Mouse (Mus musculus) right cerebral cortex, adult 2 months (tissue): Measurements from ENCODE around the gene Dnah7a.
"Not testable (repeated sequence)": the region's sequence is repeated elsewhere in the genome, so short reads cannot be mapped to it uniquely, and the experiment has no call there.

Experiments used
- DNase-seq, 2 experiments: peaks; one replicate each; pipeline ENCODE4 v3.0.0; 2021 to 2022; ENCODE audit warnings: low spot score in 2 of 2

The Dnah7a gene

DNA sequence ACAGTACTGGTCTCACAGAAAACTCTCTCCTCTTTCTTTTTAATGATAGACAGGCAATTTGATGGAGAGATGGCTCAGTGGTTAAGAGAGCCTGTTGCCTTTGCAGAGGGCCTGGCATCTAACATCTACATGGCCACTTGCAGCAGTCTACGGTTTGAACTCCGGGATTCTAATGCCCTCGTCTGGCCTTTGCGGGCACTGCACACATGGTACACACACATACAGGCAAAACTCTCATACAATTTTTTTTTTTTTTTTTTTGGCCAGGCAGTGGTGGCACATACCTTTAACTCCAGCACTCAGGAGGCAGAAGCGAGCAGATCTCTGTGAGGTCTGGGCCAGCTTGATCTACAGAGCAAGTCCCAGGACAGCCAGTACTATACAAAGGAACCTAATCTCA is 2.4 kb downstream of the Dnah7a start:
- DNase-seq, result no peak

DNA sequence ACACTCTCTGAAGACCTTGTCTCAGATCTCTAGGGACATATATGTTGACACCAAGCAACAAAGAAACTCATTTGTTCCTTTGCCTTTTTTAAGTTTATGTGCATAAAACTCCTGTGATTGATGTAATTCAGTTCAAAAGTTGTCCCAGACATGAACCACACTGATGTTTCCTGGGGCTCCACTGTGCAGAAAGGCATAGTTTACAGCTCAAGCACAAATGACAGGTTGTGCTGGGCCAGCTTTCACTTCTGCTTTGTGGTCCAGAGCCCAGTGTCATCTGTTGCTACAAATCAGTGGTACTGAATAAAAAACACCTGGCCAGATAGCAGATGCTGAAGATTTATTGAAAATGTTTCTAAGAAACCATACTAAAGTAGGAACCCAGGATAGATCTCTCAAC is 42.3 kb downstream of the Dnah7a start:
- not testable (repeated sequence) for DNase-seq

DNA sequence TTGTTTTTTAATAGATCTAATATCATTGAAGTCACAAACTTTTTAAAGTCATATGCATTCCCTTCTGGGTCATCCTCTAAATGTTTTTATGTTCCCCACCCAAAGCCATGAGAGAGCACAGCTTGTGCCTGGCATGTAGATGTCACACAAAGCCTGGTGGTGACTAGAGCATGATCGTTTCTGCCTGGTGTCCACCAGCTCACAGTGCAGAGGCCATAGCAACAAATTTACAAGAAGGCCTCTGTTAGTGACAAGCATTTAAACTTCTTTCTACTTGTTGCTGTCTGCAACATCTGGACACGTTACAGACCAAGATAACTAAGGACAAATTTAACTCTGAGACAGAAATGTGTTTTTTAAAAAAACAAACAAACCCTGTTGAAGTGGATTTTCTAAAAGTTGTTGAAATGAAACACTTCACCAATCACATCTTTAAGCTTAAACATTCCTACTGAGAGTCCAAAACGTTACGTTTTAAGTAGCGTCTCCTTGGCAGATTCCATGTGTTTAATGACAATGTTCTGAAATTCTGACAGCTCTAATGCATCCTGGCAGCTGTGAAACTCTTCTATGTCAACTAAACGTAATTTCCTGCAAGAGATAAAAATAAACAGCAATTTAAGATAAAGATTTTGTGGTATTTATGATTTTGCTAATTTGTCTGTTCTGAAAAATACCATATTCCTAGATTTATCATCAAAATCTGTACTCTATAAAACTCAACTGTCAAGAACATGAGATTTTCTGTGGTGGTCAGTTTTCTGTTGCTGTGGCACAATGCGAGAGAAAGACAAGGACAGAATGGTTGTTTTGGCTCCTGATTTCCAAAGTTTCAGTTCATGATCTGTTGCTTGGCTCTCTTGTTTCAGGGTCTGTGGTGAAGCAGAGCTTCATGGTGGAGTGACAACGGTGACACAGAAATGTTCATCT is 66.5 kb downstream of the Dnah7a start:
- no peak for DNase-seq

DNA sequence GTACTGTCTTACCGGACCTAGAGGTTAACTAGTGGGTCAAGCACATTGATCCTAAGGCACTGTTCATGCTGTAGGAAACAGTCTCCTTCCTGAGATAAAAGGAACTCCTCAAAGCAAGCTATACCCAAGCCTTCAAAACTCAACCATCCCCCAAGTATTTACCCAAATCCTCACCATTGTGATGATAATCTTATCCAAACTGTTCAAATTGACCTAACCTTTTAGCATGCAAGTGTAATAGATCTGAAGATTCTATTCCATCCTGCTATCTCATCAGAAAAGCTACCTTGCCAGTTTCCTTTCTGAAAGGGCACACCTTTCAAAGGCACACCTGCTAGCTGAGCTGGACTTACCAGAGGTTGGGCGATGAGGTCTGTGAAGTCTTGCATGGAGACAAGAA is 70.9 kb downstream of the Dnah7a start:
- not testable (repeated sequence) for DNase-seq

DNA sequence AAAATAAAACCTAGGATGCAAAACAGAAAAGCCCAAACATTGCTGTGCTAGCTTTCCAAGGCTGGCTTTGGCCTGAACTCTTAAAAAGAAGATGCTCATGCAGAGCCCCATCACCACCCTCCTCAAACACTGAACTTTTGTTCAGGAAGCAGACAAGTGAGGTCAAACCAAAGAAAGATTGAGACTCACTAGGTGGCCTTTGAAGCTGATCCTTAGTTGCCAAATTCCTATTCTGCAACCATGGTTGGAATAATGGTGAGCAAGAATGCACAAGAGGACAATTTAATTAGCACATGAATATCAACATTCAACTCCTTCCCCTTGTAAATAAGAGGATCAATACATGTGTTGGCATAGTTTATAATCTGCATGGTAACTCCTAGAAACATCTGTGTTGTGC is 74.5 kb downstream of the Dnah7a start:
- not testable (repeated sequence) for DNase-seq

DNA sequence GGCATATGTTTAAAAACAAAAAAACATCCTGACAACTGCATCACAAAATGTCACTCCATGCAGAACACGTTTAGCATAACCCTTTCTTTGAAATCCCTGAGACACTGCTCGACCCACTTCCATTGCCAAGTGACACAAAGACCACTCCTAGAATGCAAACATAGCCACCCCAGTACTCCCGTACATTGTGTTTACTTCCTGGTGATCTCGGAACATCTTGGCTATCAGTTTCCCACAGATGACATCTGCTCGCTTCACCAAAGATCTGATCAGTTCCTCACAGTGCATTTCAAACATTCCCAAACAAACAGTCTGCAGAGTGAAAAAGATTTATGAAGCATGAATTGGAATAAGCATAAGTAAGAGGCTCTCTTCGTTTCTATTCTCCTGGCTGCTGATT is 76.6 kb downstream of the Dnah7a start:
- no peak for DNase-seq

DNA sequence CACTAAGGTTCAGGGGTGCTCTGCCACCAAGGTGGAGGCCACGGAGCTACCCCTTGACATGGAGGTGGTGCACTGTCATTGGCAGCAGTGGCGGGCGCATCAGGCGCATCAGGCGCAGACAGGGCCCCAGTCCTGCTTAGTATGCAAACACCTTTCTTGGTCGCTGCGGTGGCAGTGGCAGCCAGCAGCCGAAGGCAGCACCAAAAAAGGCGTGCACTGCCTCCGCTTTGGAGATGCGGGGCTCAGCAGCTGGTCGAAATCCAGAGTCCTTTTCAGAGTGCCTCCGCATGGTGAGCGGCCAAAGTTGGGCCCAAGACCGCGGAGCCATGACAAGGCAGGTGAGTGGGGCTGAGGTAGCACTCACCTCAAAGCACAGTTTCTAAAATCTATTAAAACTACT is 93.1 kb downstream of the Dnah7a start:
- DNase-seq, result no peak

DNA sequence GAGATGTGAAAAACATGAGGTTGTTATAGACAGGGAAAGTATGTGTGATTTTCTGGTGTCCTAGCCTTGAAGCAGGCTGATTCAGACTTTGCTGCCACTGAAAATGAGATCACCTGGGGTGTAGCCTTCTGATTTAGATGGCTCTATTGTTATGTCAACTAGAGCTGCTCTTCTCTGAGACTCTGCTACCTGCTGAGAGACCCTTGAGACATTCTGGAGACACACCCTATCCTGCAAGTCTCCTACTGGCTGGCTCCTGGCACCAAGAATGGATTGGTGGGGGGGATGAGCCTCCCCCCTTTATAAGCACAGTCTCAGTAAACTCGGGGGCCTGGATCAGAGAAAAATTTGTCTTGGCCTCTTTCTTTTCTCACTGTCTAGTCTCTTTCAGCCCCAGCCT is 125.3 kb downstream of the Dnah7a start:
- DNase-seq, result not testable (repeated sequence)

DNA sequence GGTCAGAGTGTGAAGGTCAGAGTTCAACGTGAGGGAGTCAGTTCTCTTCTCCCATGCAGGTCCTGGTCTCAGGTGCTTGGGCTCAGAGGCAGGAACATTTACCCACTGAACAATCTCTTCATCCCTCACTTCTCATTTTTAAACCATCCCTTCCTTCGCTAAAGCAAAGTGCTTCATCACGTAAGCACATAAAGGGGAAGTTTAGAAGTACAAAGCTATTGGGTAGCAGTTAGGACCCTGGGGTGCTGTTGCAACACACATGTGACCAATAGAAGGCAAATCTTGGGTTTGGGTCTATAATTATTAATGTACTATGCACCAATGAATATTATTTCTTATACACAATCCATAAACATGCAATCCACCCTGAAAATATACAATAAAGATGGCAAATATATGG is 148.7 kb downstream of the Dnah7a start:
- not testable (repeated sequence) for DNase-seq

DNA sequence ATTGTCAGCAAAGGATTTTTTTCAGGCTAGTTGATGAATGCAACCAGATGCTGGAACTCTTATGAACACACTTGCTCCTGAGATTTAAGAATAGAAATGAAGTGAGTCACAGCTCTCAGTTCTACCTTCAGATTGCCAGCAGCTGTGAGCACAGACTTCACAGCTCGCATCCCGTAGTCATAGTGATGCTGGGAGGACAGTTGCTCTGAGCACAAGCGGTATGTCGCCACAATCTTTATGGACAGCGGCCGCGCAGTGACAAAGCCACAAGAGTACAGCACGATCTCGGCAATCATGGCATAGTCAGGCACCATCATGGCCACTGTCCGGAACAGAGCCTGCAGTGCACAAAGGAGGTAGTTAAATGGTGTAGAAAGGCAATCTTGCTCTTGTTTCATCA is 159.6 kb downstream of the Dnah7a start:
- peak; percentile 44 to 58 for DNase-seq

DNA sequence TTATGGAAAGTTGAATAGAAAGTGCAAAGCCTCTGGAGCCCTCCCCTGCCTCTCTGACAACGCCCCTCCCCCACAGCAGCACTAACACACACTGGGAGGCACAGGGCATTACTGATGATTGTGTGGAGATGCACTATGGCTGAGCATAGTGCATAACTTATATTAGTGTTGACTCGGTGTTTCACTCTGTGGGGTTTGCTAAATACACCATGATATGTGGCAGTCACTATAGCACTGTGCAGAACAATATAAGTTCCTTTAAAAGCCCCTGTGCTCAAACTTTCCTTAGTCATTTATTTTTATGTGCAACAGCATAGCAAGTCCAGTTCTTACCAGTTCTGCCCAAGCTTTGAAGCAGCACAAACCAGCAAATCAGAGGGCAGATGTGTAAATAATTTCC is 168.2 kb downstream of the Dnah7a start:
- DNase-seq, result not testable (repeated sequence)

DNA sequence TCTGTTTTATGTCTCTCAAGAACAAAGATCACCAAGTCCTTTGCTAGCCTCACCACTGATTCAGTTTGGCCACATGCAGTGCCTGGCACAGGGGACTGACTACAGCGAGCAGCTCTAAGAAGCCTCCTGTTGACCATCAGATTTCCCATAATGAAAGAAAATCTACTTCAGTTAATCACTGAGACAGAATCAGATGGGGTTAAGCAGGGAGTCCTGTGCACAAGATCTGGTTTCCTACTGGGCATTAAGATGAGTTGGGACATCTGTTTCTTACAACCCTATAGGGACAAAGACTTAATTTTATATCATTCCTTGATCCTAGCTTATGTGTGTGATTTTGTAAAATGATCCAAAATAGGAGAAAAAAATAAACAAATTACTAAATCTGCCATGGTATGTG is 171.8 kb downstream of the Dnah7a start:
- DNase-seq, result not testable (repeated sequence)

DNA sequence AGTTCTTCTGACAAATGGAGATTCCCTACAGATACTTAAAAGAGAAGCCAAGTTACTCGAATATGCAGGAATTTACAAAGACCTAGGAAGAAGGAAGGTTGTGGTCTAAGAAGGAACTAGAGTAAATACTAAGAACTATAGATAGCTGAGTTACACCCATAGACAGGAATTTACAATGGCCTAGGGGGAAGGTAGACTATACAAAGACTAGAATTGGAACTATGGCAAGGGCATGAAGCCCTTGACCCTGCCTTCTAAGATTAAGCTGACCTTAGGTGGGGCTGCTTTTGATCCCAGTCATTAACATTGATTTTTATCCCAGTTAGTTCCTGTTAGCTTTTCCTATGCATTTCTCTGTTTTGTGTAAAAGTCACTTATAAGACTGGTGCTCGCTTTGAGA is 180.6 kb downstream of the Dnah7a start:
- DNase-seq, result not testable (repeated sequence)

DNA sequence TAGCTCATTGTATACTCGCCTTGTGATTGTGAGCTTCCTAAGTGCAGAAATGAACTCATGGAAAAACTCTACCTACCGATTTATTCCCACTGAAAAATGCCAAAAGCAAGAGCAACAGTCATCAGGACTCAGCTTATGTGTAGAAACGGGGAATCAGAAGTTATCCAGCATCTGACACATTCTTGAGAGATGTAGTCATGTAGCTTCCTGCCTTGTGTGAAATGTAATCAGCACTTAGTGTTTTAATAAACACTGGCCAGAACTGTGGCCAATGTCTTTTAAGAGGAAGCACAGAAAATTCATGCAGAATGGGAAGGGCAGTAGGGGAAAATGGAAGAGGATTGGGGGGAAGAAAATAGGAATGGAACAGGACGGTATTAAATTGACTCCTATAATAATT is 232.9 kb downstream of the Dnah7a start:
- DNase-seq, result no peak

DNA sequence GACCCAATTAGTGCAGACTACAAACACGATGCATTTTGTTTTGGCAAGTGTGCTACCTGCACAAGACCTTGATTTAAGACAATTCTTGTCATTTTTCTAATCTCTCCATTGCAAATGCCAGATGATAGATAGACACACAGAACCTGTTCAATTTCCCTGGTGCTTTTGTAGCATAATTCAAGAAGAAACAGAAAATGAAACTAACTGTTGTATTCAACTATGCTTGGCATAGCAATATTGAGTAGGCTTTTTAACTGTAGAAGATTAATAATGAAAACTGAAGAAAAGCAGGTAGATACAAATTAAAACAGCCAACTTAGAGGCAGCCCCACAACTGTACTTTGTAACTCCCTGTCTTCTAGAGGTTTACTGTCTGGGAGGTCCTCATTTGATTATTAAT is 234.5 kb downstream of the Dnah7a start:
- DNase-seq, result not testable (repeated sequence)

DNA sequence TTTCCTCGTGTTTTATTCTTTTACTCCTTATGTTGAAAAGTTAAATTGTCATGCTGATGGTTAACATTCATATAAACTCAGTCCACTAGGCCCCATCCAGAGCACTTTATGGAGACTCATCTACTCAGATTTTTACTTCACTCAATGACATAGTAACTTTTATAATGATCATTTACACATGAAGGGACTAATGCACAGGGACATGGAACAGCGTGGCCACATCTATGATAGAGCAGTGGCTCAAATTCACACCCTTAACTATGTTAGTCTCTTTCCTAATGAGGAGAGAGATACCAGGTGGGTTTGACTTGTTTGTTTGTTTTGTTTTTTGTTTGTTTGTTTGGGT is 239.3 kb downstream of the Dnah7a start:
- no peak for DNase-seq

DNA sequence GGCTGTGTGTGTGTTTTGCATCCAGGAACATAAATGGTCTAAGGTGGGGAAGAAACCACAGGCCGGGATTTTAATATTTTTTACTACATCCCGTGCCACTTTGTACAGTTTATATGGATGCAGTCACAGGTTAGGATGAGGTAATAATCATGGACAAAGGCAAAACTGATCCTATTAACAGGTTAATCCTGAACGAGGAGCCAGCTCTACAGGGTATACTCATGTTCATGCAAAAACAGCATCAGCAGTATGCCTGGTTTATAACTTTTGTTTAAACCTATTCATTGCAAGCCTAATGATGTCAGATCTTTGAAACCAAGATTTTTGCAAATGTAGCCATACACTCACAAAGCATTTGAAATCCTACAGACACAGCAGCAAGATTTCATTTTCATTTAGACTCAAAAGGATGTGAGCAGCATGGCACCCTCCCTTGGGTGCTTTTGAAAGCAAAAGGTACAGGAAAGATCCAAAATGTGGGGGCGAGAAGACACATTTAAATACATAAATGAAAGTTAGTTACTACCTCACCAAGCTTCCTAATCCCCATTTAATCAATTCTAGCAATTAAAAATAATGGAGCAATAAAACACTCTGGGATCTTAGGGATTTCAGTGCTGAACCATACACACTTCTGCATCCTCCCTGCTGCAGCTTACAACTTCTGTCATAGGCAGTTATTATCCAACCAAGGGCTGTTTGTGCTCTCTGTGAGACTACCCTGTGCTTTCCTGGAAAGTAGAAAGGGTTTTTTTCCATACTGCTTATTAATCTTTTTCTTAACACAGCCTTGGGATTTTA is 239.9 kb downstream of the Dnah7a start:
- not testable (repeated sequence) for DNase-seq

DNA sequence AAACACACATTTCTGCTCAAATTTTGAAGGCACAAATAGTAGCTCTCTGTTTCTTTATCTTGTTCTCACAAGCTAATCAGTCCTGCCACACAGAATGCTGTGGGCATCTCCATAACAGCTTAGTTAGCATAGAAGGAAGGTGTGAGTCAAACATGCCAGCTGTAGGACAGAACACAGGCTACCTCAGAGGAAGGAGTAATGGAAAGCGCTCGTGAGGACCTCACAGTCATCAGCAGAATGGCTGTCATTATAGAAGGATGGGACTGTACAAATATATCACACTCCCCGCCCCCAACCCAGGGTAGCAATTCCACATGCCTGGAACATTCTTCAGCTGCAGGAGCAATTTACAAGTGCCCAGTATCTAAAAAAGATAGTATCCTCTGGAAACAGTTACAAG is 267.4 kb downstream of the Dnah7a start:
- not testable (repeated sequence) for DNase-seq

DNA sequence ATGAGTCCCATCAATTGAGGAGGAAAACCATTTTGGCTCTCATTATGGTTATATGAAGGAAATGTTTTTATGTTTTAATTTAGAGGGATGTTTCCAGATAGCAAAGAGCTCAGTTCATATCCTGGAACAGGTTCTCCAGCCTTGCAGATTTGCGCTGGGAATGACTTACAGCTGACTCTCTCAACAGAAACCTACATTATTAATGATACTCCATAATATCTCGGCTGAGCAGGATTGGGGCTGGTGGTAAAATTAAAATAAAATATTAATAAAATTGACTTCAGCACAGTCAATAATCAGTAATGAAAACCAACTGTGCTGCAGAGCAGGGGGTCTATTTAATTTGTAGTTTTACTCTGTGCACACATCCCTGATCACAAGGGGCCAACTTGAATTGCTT is 274.2 kb downstream of the Dnah7a start:
- DNase-seq, result not testable (repeated sequence)

DNA sequence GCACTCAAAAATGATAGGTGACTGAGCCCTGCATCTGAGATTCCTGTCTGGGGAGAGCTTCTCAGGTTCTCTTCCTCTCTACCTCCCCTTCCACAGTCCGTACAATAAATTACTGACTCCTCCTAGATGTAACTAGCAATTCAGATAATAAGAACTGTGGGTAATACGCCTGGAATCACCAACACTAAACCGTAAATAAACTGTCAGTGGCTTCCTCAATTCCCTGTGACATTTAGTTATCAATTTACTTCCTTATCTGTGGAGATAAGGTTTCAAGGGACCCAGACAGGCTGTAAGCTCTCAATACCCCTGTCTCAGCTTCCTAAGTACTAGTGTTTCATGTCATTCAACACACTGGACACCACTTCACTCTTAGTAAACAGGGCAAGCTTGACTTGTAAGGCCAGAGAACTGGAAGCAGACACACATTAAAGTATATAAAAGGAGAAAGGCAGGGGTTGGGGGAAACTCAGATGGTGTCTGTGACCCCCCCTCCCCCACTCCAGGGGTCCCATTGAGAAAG is 300.7 kb downstream of the Dnah7a start:
- no peak for DNase-seq

DNA sequence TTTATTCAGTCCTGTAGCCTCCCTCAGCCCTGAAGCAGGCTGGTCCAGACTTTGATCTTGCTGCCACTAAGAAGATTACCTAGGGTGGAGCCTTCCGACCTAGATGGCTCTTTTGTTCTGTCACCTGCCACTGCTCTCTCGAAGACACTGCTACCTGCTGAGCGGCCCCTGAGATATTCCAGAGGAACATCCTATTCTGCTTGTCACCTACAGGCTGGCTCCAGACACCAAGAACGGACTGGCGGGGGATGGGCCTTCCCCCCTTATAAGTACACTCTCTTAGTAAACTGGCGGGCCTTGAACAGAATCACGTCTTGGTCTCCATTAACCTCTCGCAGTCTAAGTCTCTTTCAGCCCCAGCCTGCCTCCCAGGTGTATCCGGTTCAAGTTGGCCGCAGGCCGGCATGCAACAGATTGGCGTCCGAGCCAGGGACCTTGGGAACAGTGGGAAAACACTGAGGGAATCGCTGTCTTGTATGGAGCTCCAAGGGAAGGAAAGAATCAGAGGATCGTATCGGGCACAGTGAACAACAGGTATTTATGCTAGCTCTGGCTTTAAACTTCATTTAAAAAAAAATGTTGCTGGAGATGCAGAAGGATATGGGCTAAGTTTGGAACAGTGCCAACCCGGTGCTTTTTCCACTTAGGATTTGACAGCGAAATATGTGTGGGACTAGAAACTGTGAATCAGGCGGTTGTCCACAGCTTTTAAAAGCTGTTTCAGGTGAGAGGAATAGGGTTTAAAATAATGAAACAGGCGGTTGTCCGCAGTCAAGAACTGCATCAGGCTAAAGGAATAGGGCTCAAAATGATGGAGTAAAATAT is 312.4 kb downstream of the Dnah7a start:
- DNase-seq, result peak; percentile 49 to 61

DNA sequence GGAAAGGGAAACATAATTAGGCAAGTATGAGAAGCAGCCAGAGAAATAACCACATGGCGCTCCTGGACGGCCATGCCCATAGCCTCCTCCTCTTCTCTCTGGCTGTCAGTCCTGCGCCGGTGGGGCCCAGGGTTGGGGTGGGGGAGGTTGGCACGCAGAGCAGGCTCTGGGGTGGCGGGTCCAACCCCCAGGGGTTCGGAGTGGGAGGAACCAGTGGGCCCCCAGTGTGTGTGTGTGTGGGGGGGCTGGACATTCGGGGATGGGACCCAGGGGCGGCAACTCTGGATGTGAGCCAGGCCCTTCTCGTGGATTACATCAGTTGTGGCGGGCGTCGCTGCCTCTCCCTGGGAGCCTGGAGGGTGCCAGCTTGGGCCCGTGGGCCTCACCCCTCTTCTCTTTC is 317.8 kb downstream of the Dnah7a start:
- no peak for DNase-seq
